Mouse (Mus musculus) bone marrow macrophage, adult 2 months (primary cell): ENCODE measurements around the gene Rad51b. TPM values are rescaled to one million over a fixed set of nuclear protein-coding genes. Genes with fewer than 3 reads are reported as not detected.

ENCODE experiments used
- H3K27ac ChIP-seq: 2 replicates; pipeline ENCODE4 v1.5.1; 2012; ENCODE audit warnings: low read depth, low read length; ENCODE audit not compliant: insufficient read depth
- H3K4me1 ChIP-seq: 2 replicates; pipeline ENCODE4 v1.6.1; 2012; ENCODE audit warnings: low read length; ENCODE audit not compliant: control insufficient read depth, insufficient read depth
- H3K4me3 ChIP-seq: 2 replicates; pipeline ENCODE4 v1.5.1; 2012; ENCODE audit warnings: mild to moderate bottlenecking, low read length, moderate library complexity; ENCODE audit not compliant: insufficient read depth
- CTCF ChIP-seq: IDR thresholded peaks from 2 replicates; pipeline ENCODE4 v1.5.1; 2012; ENCODE audit warnings: low read depth, mild to moderate bottlenecking, low read length, moderate library complexity
- POLR2A ChIP-seq: IDR thresholded peaks from 2 replicates; pipeline ENCODE4 v1.6.1; 2012; ENCODE audit warnings: mild to moderate bottlenecking, low read depth, low read length, borderline replicate concordance
- polyA plus RNA-seq: library from polyadenylated mRNA; stranded (reverse); fragments of >200 nt; gene quantifications from 2 replicates; pipeline ENCODE4 v1.2.4, GENCODE M21; 2012; ENCODE audit not compliant: missing spikeins, insufficient read depth, insufficient read length

Gene Rad51b
- polyA plus RNA-seq, 1 experiment, result 2.8 TPM

GRCm38 (mm10) chr12:79820228-79820958, 523.3 kb downstream of the Rad51b start:
- no peaks in the 10 kb centered on the region for H3K4me1 ChIP-seq
- H3K4me3 ChIP-seq, result no peak overlapping the region
- H3K27ac ChIP-seq, result no peak overlapping the region
- TF ChIP-seq CTCF (no peak), POLR2A (no peak)

DNA sequence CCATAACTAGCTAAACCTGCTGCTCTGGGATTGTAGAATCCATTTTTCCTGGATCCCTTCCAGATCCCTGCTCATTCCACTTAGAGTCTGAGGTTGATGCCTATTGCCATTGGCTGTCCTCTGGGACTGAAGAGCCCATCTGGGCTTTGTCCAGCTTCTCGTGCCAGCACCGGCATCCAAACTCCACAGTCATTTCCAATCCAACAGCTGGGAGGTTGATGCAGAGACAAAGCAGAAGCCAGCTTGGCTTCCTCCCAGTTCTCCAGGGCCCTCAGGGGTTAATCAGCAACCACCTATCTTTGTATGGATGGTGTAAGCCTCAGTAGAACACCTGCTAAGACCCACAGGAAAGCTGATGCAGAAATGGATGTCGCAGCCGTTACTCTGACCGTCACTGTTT, 524.8 kb downstream of the Rad51b start:
- Histone ChIP-seq H3K4me1 (no peaks in the 10 kb centered on the region), H3K27ac (no peak overlapping the region), H3K4me3 (no peak overlapping the region)
- TF ChIP-seq CTCF (no peak), POLR2A (no peak)

- H3K4me3 ChIP-seq, result no peak overlapping the region
- H3K27ac ChIP-seq, result no peak overlapping the region
- TF ChIP-seq POLR2A (no peak), CTCF (no peak)
- H3K4me1 ChIP-seq, result no peaks in the 10 kb centered on the region
Observed at GRCm38 (mm10) chr12:79822401-79822800, 525.3 kb downstream of the Rad51b start.

DNA sequence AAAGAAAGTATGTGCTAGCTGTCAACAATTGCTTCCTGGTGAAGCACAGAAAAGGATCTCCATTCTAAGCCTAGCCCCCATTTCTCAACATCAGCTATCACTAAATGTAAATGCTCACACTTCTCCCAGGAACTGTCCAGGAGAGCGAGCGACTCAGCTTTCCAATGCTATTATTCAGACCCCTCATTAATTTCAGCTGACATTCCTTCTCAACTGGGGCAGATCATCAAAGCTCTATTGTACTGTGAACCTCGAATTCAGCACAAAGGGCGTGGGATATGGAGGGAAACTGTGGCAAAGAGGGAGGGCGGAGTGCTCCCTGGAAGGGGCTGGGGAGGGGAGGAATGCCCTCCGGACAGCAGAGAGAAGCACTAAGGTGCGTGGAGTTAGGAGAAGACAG, 528.8 kb downstream of the Rad51b start:
- no peak for TF ChIP-seq POLR2A
- no peak for TF ChIP-seq CTCF
- H3K27ac ChIP-seq, result no peak overlapping the region

DNA sequence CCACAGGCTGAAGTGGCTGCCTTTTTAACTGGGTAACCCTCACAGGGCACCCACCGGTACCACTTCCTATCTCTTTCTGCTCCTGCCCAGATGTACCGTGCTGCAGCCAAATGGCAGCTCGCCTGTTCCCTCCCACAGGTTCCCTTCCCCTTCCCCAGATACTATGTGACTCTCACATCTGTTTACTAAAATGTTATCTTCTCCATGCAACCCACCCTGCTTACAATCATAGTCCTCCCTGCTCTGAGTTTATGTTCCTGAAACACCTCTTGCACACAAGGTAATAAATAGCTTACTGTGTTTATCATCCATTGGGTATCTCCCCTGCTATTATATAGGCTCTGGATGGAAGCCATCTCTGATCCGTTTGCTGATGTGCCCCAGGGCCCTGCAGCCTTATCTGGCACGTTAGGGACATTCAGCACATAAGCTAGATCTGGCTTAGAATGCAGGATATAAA, 530.2 kb downstream of the Rad51b start:
- no peak overlapping the region for H3K27ac ChIP-seq
- peaks cover 25% of the 10 kb centered on the region for H3K4me1 ChIP-seq
- TF ChIP-seq POLR2A (no peak), CTCF (no peak)
- no peak overlapping the region for H3K4me3 ChIP-seq

More for the DNA sequence above, 528.8 kb downstream of the Rad51b start:
- no peak overlapping the region for H3K4me3 ChIP-seq
- peaks cover 25% of the 10 kb centered on the region for H3K4me1 ChIP-seq

GRCm38 (mm10) chr12:79827735-79828134, 530.7 kb downstream of the Rad51b start:
- peaks cover 28% of the 10 kb centered on the region for H3K4me1 ChIP-seq
- H3K27ac ChIP-seq, result no peak overlapping the region
- TF ChIP-seq CTCF (no peak), POLR2A (no peak)
- no peak overlapping the region for H3K4me3 ChIP-seq

DNA sequence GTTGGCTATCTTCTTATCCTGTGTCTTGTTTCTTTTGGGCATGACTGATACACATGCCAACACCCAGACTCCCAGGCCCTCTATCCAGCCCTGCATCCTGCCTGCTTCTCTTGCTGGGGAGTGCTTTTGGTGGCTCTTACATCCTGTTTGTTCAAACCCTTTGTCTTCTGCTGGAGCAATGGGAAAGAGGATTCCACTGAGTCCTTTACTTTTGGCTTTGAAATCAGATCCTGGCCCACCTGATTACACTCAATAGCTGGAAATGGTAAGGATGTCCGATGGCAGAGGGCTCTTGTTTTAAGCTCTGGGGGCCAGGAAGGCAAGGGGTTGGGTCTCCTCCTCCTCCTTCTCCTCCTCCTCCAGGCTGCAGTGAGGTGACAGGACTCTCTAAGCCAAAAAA, 533.6 kb downstream of the Rad51b start:
- TF ChIP-seq CTCF (no peak), POLR2A (no peak)
- peaks cover 36% of the 10 kb centered on the region for H3K4me1 ChIP-seq
- no peak overlapping the region for H3K4me3 ChIP-seq
- no peak overlapping the region for H3K27ac ChIP-seq

DNA sequence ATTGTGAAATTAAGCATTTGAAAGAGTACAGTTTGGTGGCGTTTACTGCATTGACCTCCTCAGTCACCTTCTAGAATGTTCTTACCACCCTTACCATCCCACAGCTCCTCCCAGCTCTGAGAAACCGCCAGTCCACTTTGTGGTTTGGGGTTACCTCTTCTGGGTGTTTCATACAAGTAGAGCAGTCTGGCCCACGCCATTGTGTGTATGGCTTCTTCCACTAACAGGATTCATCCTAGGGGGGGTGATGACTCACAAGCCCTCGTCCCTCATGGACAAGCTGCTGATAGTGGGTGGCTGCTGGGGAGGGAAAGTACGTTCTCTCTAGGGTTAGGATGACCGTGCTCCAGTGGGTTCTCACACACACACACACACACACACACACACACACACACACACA, 535.5 kb downstream of the Rad51b start:
- peaks cover 40% of the 10 kb centered on the region for H3K4me1 ChIP-seq
- no peak for TF ChIP-seq POLR2A
- TF ChIP-seq CTCF, result no peak

GRCm38 (mm10) chr12:79835521-79835920, 538.4 kb downstream of the Rad51b start:
- TF ChIP-seq POLR2A, result no peak
- TF ChIP-seq CTCF, result no peak
- Histone ChIP-seq H3K27ac (no peak overlapping the region), H3K4me1 (peaks cover 35% of the 10 kb centered on the region), H3K4me3 (no peak overlapping the region)

More for the DNA sequence above, 535.5 kb downstream of the Rad51b start:
- Histone ChIP-seq H3K4me3 (no peak overlapping the region), H3K27ac (no peak overlapping the region)

DNA sequence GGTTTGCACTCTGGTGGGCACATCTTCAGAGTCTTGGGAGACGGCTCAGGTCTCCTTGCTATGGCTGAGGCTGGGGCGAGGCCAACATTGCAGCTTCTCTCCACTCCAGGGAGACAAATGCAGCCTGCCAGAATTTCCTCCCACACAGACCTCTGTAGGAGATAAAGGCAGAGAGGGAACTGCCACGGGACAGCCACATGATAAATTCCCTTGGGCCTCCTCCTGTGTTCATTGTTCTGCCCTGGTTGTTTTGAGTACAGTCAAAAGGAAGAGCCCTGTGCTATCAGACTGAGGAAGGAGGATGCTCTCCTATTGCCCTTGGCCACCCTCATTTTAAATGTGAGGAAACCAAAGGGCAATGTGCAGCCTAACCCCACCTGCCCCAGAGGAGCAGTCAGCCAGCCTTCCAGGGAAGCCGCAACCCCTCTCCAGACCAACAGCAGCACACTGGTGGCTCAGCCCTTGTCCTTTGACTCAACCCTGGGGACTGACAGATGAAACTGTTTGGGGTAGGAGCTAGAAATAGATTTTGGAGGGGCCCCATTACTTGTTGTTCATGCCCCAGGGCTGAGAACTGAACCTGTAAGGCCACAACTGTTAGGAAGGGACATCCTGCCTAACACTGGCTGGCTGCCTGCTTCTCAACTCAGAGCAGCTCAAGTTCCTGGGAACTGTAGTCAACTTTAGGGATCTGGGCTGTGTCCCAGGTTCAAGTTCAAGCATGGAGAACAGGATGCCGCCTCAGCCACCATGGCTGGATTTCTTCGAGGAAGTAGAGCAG, 541.3 kb downstream of the Rad51b start:
- Histone ChIP-seq H3K27ac (no peak overlapping the region), H3K4me3 (no peak overlapping the region), H3K4me1 (peaks cover 49% of the 10 kb centered on the region)
- TF ChIP-seq CTCF (no peak), POLR2A (no peak)
